Mouse (Mus musculus) MEL (cell line): ENCODE results near the gene Sh2b2.

Experiments used
- BHLHE40 ChIP-seq: IDR thresholded peaks from 2 replicates; pipeline ENCODE4 v1.6.1; 2012; ENCODE audit warnings: low read depth, mild to moderate bottlenecking, inconsistent platforms, low read length, improper control_type of control experiment, borderline replicate concordance
- CHD2 ChIP-seq: IDR thresholded peaks from 2 replicates; pipeline ENCODE4 v1.6.1; 2011; ENCODE audit warnings: low read length, improper control_type of control experiment
- CTCF ChIP-seq, 3 experiments: IDR thresholded peaks in 2 of 3; conservative IDR thresholded peaks in 1 of 3; 2 replicates each; pipeline ENCODE4 v1.5.1; 2011 to 2012; ENCODE audit warnings: low read length in 3 of 3, low read depth in 2 of 3, mild to moderate bottlenecking in 2 of 3, improper control_type of control experiment in 1 of 3, inconsistent platforms in 1 of 3, mixed read lengths in 1 of 3, moderate library complexity in 1 of 3; ENCODE audit not compliant: control insufficient read depth in 1 of 3, insufficient read depth in 1 of 3, poor library complexity in 1 of 3, severe bottlenecking in 1 of 3
- GABPA ChIP-seq: IDR thresholded peaks from 2 replicates; pipeline ENCODE4 v1.6.1; 2012; ENCODE audit warnings: low read depth, mild to moderate bottlenecking, inconsistent platforms, low read length, improper control_type of control experiment, moderate library complexity
- MAX ChIP-seq: IDR thresholded peaks from 2 replicates; pipeline ENCODE4 v1.6.1; 2011; ENCODE audit warnings: low read length, improper control_type of control experiment
- POLR2AphosphoS5 ChIP-seq: IDR thresholded peaks from 2 replicates; pipeline ENCODE4 v1.6.1; 2012; ENCODE audit warnings: low read depth, borderline replicate concordance, mild to moderate bottlenecking, inconsistent platforms, low read length, moderate library complexity, mixed read lengths
- RCOR1 ChIP-seq: IDR thresholded peaks from 2 replicates; pipeline ENCODE4 v1.6.1; 2012; ENCODE audit warnings: low read depth, mild to moderate bottlenecking, inconsistent platforms, low read length, improper control_type of control experiment
- UBTF ChIP-seq: IDR thresholded peaks from 2 replicates; pipeline ENCODE4 v1.6.1; 2012; ENCODE audit warnings: low read depth, mild to moderate bottlenecking, inconsistent platforms, low read length, improper control_type of control experiment, moderate library complexity, borderline replicate concordance; ENCODE audit not compliant: insufficient read depth
- ZMIZ1 ChIP-seq: IDR thresholded peaks from 2 replicates; pipeline ENCODE4 v1.6.1; 2012; ENCODE audit warnings: low read depth, mild to moderate bottlenecking, inconsistent platforms, low read length, improper control_type of control experiment, moderate library complexity

DNA sequence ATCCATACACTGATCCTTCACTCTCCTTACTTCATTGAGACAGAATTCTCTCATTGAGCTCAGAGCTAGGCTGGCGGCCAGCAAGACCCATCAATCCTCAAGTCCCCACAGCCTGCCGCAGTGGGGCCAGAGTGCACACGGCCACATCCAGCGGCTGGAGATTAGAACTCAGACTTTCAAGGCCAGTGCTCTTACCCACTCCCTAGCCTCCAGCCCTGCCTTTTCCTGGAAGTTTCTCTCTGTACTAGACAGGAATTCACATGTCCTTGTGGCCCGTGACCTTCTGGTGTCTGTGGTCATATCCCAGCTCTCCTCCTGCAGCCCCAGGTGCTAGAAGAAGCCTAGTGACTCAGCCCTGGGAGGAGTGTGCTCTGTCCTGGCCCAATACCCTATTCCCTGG, 9.7 kb downstream of the Sh2b2 start:
- TF ChIP-seq UBTF: no peak
- no peak for TF ChIP-seq BHLHE40
- no peak for TF ChIP-seq POLR2AphosphoS5
- no peak for TF ChIP-seq CTCF (IDR thresholded peaks at IDR 0.05 in 2 of 3, conservative IDR thresholded peaks at IDR 0.05 in 1 of 3; ENCODE audit: control insufficient read depth in 1 of 3, insufficient read depth in 1 of 3, low read depth in 2 of 3, low read length in 3 of 3, poor library complexity in 1 of 3, severe bottlenecking in 1 of 3)
- TF ChIP-seq CHD2: no peak
- TF ChIP-seq MAX: no peak
- TF ChIP-seq RCOR1: no peak
- TF ChIP-seq ZMIZ1: no peak
- TF ChIP-seq GABPA: no peak
